Mouse (Mus musculus) spleen, adult 2 months (tissue): ENCODE measurements around the gene Lmod2. TPM values are rescaled to one million over a fixed set of nuclear protein-coding genes. Genes with fewer than 3 reads are reported as not detected.

ENCODE experiments used
- DNase-seq, 2 experiments: peaks; one replicate each; pipeline versions ENCODE4 v3.0.0 to v3.0.0-alpha.2; 2012 to 2021; ENCODE audit warnings: low spot score in 2 of 2, low read depth in 1 of 2
- H3K27ac ChIP-seq: fragments of 200-500 bp; 2 replicates; pipeline ENCODE4 v1.5.1; 2012; ENCODE audit warnings: low read length, inconsistent platforms; ENCODE audit not compliant: insufficient read depth
- H3K27me3 ChIP-seq: fragments of 200-500 bp; 2 replicates; pipeline ENCODE4 v1.6.1; 2012; ENCODE audit warnings: mild to moderate bottlenecking, moderate library complexity, low read length, inconsistent platforms; ENCODE audit not compliant: control insufficient read depth, insufficient read depth
- H3K36me3 ChIP-seq: fragments of 200-500 bp; 2 replicates; pipeline ENCODE4 v1.6.1; 2012; ENCODE audit warnings: mild to moderate bottlenecking, low read length, inconsistent platforms; ENCODE audit not compliant: control insufficient read depth, insufficient read depth
- H3K4me1 ChIP-seq: fragments of 200-500 bp; 2 replicates; pipeline ENCODE4 v1.6.1; 2011; ENCODE audit warnings: inconsistent platforms; ENCODE audit not compliant: control insufficient read depth, insufficient read depth, insufficient read length
- H3K4me3 ChIP-seq: fragments of 200-500 bp; 2 replicates; pipeline ENCODE4 v1.5.1; 2011; ENCODE audit warnings: mild to moderate bottlenecking, inconsistent platforms; ENCODE audit not compliant: insufficient read depth, insufficient read length; ENCODE audit errors: extremely low read depth
- CTCF ChIP-seq: fragments of 200-500 bp; IDR thresholded peaks from 2 replicates; pipeline ENCODE4 v1.5.1; 2011; ENCODE audit warnings: mild to moderate bottlenecking, inconsistent platforms; ENCODE audit not compliant: insufficient read depth, insufficient read length, insufficient replicate concordance; ENCODE audit errors: extremely low read depth
- POLR2A ChIP-seq: fragments of 200-500 bp; IDR thresholded peaks from 2 replicates; pipeline ENCODE4 v1.6.1; 2011; ENCODE audit warnings: low read depth, low read length, inconsistent platforms
- WGBS: fragments of 180-500 bp; shearing (Covaris S2); methylation state at CpG from one replicate; pipeline ENCODE4 v1.1.7; 2018; 5-methylcytosine and 5-hydroxymethylcytosine counted together
- polyA plus RNA-seq: library from polyadenylated mRNA; depleted of rRNA; stranded (reverse); fragments of >200 nt; gene quantifications from 2 replicates; pipeline ENCODE4 v1.2.3, GENCODE M21; 2012

Lmod2 gene
- polyA plus RNA-seq, 1 experiment, result not detected

- WGBS, result 43% methylated on average over 3 of the region's 3 CpGs
- no peak for TF ChIP-seq CTCF
- no peak for TF ChIP-seq POLR2A
- H3K4me3 ChIP-seq, result no peak overlapping the region
- H3K4me1 ChIP-seq, result no peaks in the 10 kb centered on the region
- no peaks in the 10 kb centered on the region for H3K36me3 ChIP-seq
- no peak overlapping the region for H3K27ac ChIP-seq
- no peak for DNase-seq
- H3K27me3 ChIP-seq, result no peaks in the 10 kb centered on the region
Measured at GRCm38 (mm10) chr6:24586885-24587284, 10.7 kb upstream of the Lmod2 start.

- Histone ChIP-seq H3K27me3 (no peaks in the 10 kb centered on the region), H3K36me3 (no peaks in the 10 kb centered on the region), H3K27ac (no peak overlapping the region), H3K4me1 (no peaks in the 10 kb centered on the region), H3K4me3 (no peak overlapping the region)
- WGBS, result 92% methylated on average over 5 of the region's 5 CpGs
- DNase-seq, result no peak
- TF ChIP-seq POLR2A, result no peak
- no peak for TF ChIP-seq CTCF
Measured at GRCm38 (mm10) chr6:24590282-24590681, 7.3 kb upstream of the Lmod2 start.

- DNase-seq, result no peak
- TF ChIP-seq CTCF (no peak), POLR2A (no peak)
- H3K36me3 ChIP-seq, result no peaks in the 10 kb centered on the region
- WGBS, result 71% methylated on average over 10 of the region's 10 CpGs
- no peak overlapping the region for H3K27ac ChIP-seq
- no peak overlapping the region for H3K4me3 ChIP-seq
- no peaks in the 10 kb centered on the region for H3K27me3 ChIP-seq
- H3K4me1 ChIP-seq, result no peaks in the 10 kb centered on the region
Measured at GRCm38 (mm10) chr6:24591525-24592218, 5.9 kb upstream of the Lmod2 start.

- no peak overlapping the region for H3K4me3 ChIP-seq
- TF ChIP-seq POLR2A, result no peak
- no peak for TF ChIP-seq CTCF
- 94% methylated on average over 6 of the region's 6 CpGs for WGBS
- H3K27me3 ChIP-seq, result no peaks in the 10 kb centered on the region
- no peaks in the 10 kb centered on the region for H3K36me3 ChIP-seq
- H3K27ac ChIP-seq, result no peak overlapping the region
- H3K4me1 ChIP-seq, result no peaks in the 10 kb centered on the region
- no peak for DNase-seq
Measured at GRCm38 (mm10) chr6:24599179-24599578, 1.6 kb downstream of the Lmod2 start.

GRCm38 (mm10) chr6:24599639-24600038 is 2.1 kb downstream of the Lmod2 start:
- no peak for DNase-seq
- H3K36me3 ChIP-seq, result no peaks in the 10 kb centered on the region
- H3K27ac ChIP-seq, result no peak overlapping the region
- H3K4me1 ChIP-seq, result no peaks in the 10 kb centered on the region
- no peak overlapping the region for H3K4me3 ChIP-seq
- WGBS, result 95% methylated on average over 5 of the region's 5 CpGs
- no peaks in the 10 kb centered on the region for H3K27me3 ChIP-seq
- no peak for TF ChIP-seq POLR2A
- no peak for TF ChIP-seq CTCF

- no peak for TF ChIP-seq POLR2A
- TF ChIP-seq CTCF, result no peak
- H3K36me3 ChIP-seq, result no peaks in the 10 kb centered on the region
- no peaks in the 10 kb centered on the region for H3K27me3 ChIP-seq
- H3K4me3 ChIP-seq, result no peak overlapping the region
- no peak for DNase-seq
- 71% methylated on average over 6 of the region's 6 CpGs for WGBS
- H3K4me1 ChIP-seq, result no peaks in the 10 kb centered on the region
- no peak overlapping the region for H3K27ac ChIP-seq
Measured at GRCm38 (mm10) chr6:24600134-24600533, 2.6 kb downstream of the Lmod2 start.

- H3K27me3 ChIP-seq, result no peaks in the 10 kb centered on the region
- H3K4me3 ChIP-seq, result no peak overlapping the region
- no peak for DNase-seq
- TF ChIP-seq CTCF (no peak), POLR2A (no peak)
- H3K27ac ChIP-seq, result no peak overlapping the region
- 77% methylated on average over 4 of the region's 4 CpGs for WGBS
- H3K4me1 ChIP-seq, result no peaks in the 10 kb centered on the region
- no peaks in the 10 kb centered on the region for H3K36me3 ChIP-seq
Measured at GRCm38 (mm10) chr6:24600726-24601125, 3.2 kb downstream of the Lmod2 start.
